Mouse (Mus musculus): Measurements from ENCODE around the gene Rnaseh2c. TPM values are rescaled to one million over a fixed set of nuclear protein-coding genes. Genes with fewer than 3 reads are reported as not detected.

Gene Rnaseh2c
- polyA plus RNA-seq (2017; shearing (Covaris generic)), result 100 to 1,000 TPM; 142 to 162 TPM

DNA sequence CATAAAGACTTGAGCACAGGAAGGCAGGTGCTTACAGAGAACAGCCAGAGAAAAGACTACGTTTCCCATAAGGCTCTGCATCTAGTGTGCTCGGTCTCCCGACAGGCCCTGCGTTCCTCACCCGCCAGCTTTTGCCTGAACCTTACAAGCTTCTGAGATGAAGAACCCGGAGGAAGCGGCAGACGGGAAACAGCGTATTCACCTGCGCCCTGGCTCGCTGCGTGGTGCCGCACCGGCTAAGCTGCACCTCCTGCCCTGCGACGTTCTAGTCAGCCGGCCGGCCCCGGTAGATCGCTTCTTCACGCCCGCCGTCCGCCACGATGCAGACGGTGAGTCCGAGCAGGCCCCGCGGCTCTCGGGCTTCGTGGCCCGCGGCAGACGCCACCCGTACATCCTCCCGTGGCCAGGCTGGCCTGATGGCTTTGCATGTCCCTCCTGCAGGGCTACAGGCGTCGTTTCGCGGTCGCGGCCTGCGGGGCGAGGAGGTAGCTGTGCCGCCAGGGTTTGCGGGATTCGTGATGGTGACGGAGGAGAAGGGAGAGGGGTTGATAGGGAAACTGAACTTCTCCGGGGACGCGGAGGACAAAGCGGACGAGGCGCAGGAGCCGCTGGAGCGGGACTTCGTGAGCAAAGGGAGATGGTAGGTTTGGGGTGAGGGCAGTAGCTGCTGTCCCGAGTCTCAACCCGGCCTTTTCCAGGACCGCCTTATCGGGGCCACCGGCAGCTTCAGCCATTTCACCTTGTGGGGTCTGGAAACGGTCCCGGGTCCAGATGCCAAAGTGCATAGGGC lies at the start of gene Rnaseh2c:
Rnaseh2c (plus strand) TSS at position 122 of the 790 bp plus-strand sequence.

DNA sequence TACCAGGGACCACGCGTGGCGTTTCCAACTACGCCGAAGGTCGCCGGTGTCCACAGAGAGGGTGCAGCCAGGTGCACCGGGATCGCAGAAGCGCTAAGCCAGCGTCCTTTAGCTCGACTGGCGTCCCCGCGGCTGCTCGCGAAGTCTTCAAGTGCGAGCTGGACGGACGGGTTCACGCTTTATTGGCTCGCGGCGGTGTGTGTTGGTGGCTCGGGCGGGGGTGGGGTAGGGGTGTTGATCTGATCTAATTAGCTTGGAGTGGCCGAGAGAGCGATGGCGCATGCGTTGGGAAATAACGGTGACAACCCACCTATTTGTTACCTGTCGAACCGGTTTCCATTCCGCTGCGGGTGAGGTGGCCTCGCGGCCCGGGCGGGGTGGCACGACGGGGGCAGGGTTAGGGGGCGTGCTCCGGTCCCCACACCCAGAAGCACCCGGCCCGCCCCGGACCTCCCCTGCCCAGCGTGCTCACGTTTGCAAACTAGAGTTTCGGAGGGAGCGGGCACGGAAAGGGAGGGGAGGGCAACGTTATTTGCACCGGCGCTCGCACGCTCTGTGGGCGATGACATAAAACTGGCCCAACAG lies 41.1 kb upstream of the Rnaseh2c start, which contains the start of gene Ovol1:
Ovol1 (minus strand) TSS at position 190 of the 585 bp plus-strand sequence.

DNA sequence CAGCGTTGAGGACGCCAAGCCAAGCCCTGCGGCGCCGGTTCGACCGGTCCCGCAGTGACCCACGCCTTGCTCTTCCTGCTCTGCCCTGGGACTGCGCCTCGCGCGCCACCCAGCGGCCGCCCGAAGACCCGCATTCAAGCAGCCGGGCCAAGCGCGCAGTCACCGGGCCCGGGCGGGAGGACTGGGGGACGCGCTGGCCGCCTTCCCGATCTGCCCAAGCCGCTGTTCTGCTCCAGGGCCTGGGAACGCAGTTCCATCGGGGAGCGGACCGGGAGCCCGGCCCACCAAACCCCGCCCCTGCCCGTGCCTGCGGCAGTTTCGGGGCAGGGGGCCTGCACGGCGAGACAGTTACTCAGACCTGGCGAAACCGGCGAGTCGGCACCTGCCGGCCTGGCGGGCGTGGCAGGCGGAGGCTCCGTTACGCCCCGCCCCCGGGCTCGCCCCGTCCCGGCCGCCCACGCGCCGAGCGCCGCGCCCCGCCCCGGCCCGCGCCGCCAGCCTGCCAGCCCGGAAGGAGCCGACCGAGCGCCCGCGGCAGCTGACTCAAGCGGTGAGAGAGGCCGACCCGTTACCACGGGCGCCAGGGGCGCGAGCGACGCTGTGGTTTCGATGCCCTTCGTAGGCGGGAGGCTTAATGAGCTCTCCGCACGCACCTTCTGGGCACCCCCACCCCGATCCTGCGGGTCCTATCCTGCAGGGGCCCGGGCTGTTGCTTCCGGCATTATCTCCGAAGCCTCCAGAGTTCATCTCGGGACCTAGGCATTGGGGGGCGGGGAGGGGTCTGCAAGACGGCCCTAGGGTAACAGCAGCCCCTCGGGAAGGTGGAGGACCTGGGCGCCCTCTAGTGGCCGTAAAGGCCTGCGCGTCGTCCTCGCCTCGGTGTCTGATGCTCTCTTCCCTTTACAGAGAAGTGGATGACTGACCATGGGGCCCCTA lies 33.9 kb upstream of the Rnaseh2c start, which contains the start of gene Ap5b1:
Ap5b1 (plus strand) TSS at position 492 of the 936 bp plus-strand sequence.

DNA sequence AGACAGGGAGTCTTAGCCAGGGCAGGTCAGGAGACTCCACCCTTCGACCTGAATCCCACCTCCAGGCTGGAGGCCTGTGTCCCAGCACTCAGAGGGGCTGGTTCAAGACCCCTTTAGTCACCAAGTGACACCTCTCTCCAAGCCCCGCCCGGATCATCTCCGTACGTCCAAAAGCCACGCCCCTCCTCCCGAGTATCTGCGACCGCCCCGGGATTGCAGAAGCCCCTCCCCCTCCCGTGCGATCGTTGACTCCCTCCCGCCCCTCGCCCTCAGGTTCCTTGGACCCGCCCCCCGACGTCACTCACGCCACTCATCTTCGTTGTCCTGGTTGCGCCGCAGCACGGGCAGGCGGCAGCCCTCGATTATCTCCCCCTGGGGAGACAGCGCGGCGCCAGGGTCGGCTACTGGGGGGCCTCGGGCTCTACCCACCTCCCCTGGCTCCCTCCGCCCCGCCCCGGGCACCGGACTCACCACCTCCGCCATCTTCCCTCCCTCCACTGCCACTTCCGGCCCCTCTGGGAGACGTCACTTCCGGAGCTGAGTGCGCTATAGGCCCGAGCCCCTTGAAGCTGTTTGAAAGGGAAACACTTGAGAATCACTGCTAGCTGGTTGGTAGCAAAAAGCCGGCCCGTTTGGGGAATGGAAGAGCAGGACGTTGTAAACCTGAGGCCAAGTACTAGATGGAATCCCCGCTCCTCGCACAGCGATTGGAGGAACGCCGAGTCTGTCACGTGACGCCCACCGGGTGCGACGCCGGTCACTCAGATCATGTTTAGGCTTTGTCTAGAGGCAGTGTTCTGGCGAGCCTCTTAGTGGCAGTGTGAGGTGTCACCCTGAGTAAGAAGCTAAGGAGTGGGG lies 8.1 kb downstream of the Rnaseh2c start, which contains the start of gene Kat5:
Kat5 (minus strand) TSS at position 691 of the 858 bp plus-strand sequence.

DNA sequence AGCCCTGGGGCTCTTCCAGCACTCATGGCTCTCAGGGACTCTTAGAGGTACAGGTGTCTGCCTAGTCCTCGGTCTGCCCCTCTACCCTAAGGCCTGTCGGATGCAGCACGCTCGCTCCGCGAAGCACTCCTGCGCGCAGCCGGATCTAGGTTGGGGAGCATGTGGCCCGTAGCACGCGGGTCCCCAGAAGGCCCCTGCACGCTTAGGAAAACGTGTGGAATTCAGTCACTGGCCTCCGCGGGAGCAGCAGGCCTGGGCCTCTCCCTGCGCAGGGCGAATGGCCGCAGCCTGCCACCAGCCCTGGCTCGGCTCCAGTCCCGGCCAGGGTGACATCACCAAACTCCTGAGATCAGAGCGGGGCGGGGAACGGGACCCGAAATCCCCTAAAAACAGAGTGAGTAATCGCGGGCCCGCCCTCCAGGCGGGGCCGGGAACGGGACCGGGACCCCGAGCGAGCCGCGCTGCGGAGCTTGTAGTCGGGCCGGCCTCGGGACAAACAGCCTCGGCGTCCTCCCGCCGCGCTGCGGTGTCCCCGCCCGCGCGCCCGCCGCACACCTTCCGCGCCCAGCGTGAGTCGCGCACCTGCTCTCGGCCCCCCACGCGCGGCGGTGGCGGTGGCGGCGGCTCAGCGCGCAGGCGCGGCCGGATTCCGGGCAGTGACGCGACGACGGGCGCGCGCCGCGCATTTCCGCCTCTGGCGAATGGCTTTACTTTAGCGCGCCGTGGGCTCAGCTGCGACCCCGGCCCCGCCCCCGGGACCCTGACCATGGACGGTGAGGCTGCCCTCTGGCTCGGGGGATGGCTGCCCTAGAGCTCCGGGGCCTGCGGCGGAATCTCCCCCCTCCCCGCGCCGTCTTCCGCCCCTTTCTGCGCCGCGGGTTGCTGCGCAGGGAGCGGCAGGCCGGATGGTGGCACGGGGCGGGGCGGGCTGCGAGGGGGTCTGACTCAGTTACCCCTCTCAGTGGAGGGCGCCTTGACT lies 35.7 kb downstream of the Rnaseh2c start, which contains the start of gene Rela:
Rela (plus strand) TSS at position 415 of the 979 bp plus-strand sequence.

Other genes starting within 250 kb of the Rnaseh2c start
- 10 to 100 TPM; 54.9 to 70.9 TPM for gene Eif1ad, start 235.1 kb upstream of the Rnaseh2c start, polyA plus RNA-seq (2017; shearing (Covaris generic))
- gene Banf1, start 234.7 kb upstream of the Rnaseh2c start, polyA plus RNA-seq (2017; shearing (Covaris generic)), result 100 to 1,000 TPM; 233 to 287 TPM
- 100 to 1,000 TPM; 200 to 224 TPM for gene Sart1, start 213.2 kb upstream of the Rnaseh2c start, polyA plus RNA-seq (2017; shearing (Covaris generic))
- under 1 TPM; 0.61 to 0.80 TPM for gene Tsga10ip, start 199.3 kb upstream of the Rnaseh2c start, polyA plus RNA-seq (2017; shearing (Covaris generic))
- 100 to 1,000 TPM; 196 to 206 TPM for gene Drap1, start 176.9 kb upstream of the Rnaseh2c start, polyA plus RNA-seq (2017; shearing (Covaris generic))
- 10 to 100 TPM; 27.7 to 34.4 TPM for gene AI837181, start 176.7 kb upstream of the Rnaseh2c start, polyA plus RNA-seq (2017; shearing (Covaris generic))
- gene Fosl1, start 154.3 kb upstream of the Rnaseh2c start, polyA plus RNA-seq (2017; shearing (Covaris generic)), result 1 to 10 TPM in 1 of 2 experiments, not detected in 1; 2.1 TPM
- gene Ccdc85b, start 144.0 kb upstream of the Rnaseh2c start, polyA plus RNA-seq (2017; shearing (Covaris generic)), result 10 to 100 TPM; 11.6 to 13.7 TPM
- gene Fibp, start 141.3 kb upstream of the Rnaseh2c start, polyA plus RNA-seq (2017; shearing (Covaris generic)), result 100 to 1,000 TPM; 133 to 135 TPM
- 100 to 1,000 TPM; 127 to 211 TPM for gene Ctsw, start 133.4 kb upstream of the Rnaseh2c start, polyA plus RNA-seq (2017; shearing (Covaris generic))
- 1 to 10 TPM; 1.1 to 2.2 TPM for gene Efemp2, start 127.9 kb upstream of the Rnaseh2c start, polyA plus RNA-seq (2017; shearing (Covaris generic))
- gene Mus81, start 113.5 kb upstream of the Rnaseh2c start, polyA plus RNA-seq (2017; shearing (Covaris generic)), result 10 to 100 TPM; 57.6 to 65.5 TPM
- gene Cfl1, start 111.4 kb upstream of the Rnaseh2c start, polyA plus RNA-seq (2017; shearing (Covaris generic)), result 1,000 to 10,000 TPM; 3,119 to 3,710 TPM
- under 1 TPM; 0.25 to 0.28 TPM for gene 1700020D05Rik, start 98.1 kb upstream of the Rnaseh2c start, polyA plus RNA-seq (2017; shearing (Covaris generic))
- gene Snx32, start 91.3 kb upstream of the Rnaseh2c start, polyA plus RNA-seq (2017; shearing (Covaris generic)), result 10 to 100 TPM; 17.2 to 20.0 TPM
- 1 to 10 TPM in 1 of 2 experiments, under 1 TPM in 1; 0.20 to 4.2 TPM for gene Ovol1, start 41.2 kb upstream of the Rnaseh2c start, polyA plus RNA-seq (2017; shearing (Covaris generic))
- 10 to 100 TPM; 16.0 to 19.1 TPM for gene Ap5b1, start 33.8 kb upstream of the Rnaseh2c start, polyA plus RNA-seq (2017; shearing (Covaris generic))
- gene Kat5, start 8.4 kb downstream of the Rnaseh2c start, polyA plus RNA-seq (2017; shearing (Covaris generic)), result 10 to 100 TPM; 45.4 to 62.9 TPM
- 100 to 1,000 TPM; 169 to 173 TPM for gene Rela, start 35.6 kb downstream of the Rnaseh2c start, polyA plus RNA-seq (2017; shearing (Covaris generic))
- 100 to 1,000 TPM; 213 to 259 TPM for gene Sipa1, start 61.8 kb downstream of the Rnaseh2c start, polyA plus RNA-seq (2017; shearing (Covaris generic))
- gene Map3k11, start 86.9 kb downstream of the Rnaseh2c start, polyA plus RNA-seq (2017; shearing (Covaris generic)), result 10 to 100 TPM; 65.0 to 66.0 TPM
- 10 to 100 TPM; 44.8 to 55.5 TPM for gene Pcnx3, start 87.0 kb downstream of the Rnaseh2c start, polyA plus RNA-seq (2017; shearing (Covaris generic))
- 1 to 10 TPM; 1.9 to 6.6 TPM for gene Kcnk7, start 102.5 kb downstream of the Rnaseh2c start, polyA plus RNA-seq (2017; shearing (Covaris generic))
- gene Ehbp1l1, start 124.4 kb downstream of the Rnaseh2c start, polyA plus RNA-seq (2017; shearing (Covaris generic)), result 10 to 100 TPM; 45.5 to 55.4 TPM
- 100 to 1,000 TPM in 1 of 2 experiments, 10 to 100 TPM in 1; 97.2 to 103 TPM for gene Fam89b, start 127.8 kb downstream of the Rnaseh2c start, polyA plus RNA-seq (2017; shearing (Covaris generic))
- gene Ltbp3, start 139.0 kb downstream of the Rnaseh2c start, polyA plus RNA-seq (2017; shearing (Covaris generic)), result under 1 TPM; 0.40 to 0.59 TPM
- 10 to 100 TPM; 73.9 to 91.5 TPM for gene Scyl1, start 169.5 kb downstream of the Rnaseh2c start, polyA plus RNA-seq (2017; shearing (Covaris generic))

Measured in inflammation-experienced regulatory T-cells (primary cell).